Mouse (Mus musculus): Measurements from ENCODE around the gene Aurkb. TPM values are rescaled to one million over a fixed set of nuclear protein-coding genes. Genes with fewer than 3 reads are reported as not detected.

Aurkb gene
- total and polyA plus RNA-seq, 3 experiments = 120 to 170 (median 159) TPM

- Histone ChIP-seq H3K4me1 (ENCODE audit: control insufficient read depth in 1 of 2, insufficient read depth in 2 of 2, low read length in 2 of 2) (peaks cover 3 to 11% of the 10 kb centered on the region in 2 experiments; a peak in 3 of 4 replicates), H3K27ac (ENCODE audit: control insufficient read depth, low read depth, low read length) (no peak overlapping the region), H3K9me3 (replicated peaks; ENCODE audit: insufficient read depth, low read length) (no peaks in the 10 kb centered on the region), H3K9ac (ENCODE audit: control insufficient read depth, low read depth, low read length, poor library complexity, severe bottlenecking) (peak overlapping the region; percentile 23; the same call in 1 of the 2 replicates), H3K79me2 (ENCODE audit: control insufficient read depth, insufficient read depth, low read length, poor library complexity) (peaks cover 35% of the 10 kb centered on the region), H3K4me3 (ENCODE audit: control insufficient read depth in 1 of 2, insufficient read depth in 1 of 2, low read depth in 2 of 2, low read length in 2 of 2) (no peak overlapping the region), H3K27me3 (ENCODE audit: control insufficient read depth in 1 of 2, insufficient read depth in 2 of 2, low read length in 2 of 2) (no peaks in the 10 kb centered on the region), H3K36me3 (ENCODE audit: control insufficient read depth in 1 of 2, insufficient read depth in 2 of 2, low read length in 2 of 2) (peaks cover 17 to 19% of the 10 kb centered on the region in 2 experiments)
- no peak for TF ChIP-seq SMC3 (IDR thresholded peaks at IDR 0.05; ENCODE audit: low read depth, low read length)
- no peak for TF ChIP-seq RAD21 (IDR thresholded peaks at IDR 0.05; ENCODE audit: low read depth, low read length)
- TF ChIP-seq RCOR1 (IDR thresholded peaks at IDR 0.05; ENCODE audit: low read depth, low read length) = no peak
- TF ChIP-seq MAFK (IDR thresholded peaks at IDR 0.05; ENCODE audit: borderline replicate concordance, low read depth, low read length) = no peak
- no peak for TF ChIP-seq ZC3H11A (IDR thresholded peaks at IDR 0.05; ENCODE audit: low read depth, low read length)
- DNase-seq (ENCODE audit: low read depth, low spot score) = no peak
Observed at GRCm38 (mm10) chr11:69047592-69047991, 2.1 kb downstream of the Aurkb start.

- Histone ChIP-seq H3K4me3 (ENCODE audit: control insufficient read depth in 1 of 2, insufficient read depth in 1 of 2, low read depth in 2 of 2, low read length in 2 of 2) (no peak overlapping the region), H3K9ac (ENCODE audit: control insufficient read depth, low read depth, low read length, poor library complexity, severe bottlenecking) (no peak overlapping the region), H3K27me3 (ENCODE audit: control insufficient read depth in 1 of 2, insufficient read depth in 2 of 2, low read length in 2 of 2) (no peaks in the 10 kb centered on the region), H3K4me1 (ENCODE audit: control insufficient read depth in 1 of 2, insufficient read depth in 2 of 2, low read length in 2 of 2) (peaks cover 3 to 11% of the 10 kb centered on the region in 2 experiments; a peak in 3 of 4 replicates), H3K27ac (ENCODE audit: control insufficient read depth, low read depth, low read length) (no peak overlapping the region), H3K9me3 (replicated peaks; ENCODE audit: insufficient read depth, low read length) (no peaks in the 10 kb centered on the region), H3K36me3 (ENCODE audit: control insufficient read depth in 1 of 2, insufficient read depth in 2 of 2, low read length in 2 of 2) (peaks cover 17 to 19% of the 10 kb centered on the region in 2 experiments), H3K79me2 (ENCODE audit: control insufficient read depth, insufficient read depth, low read length, poor library complexity) (peaks cover 35% of the 10 kb centered on the region)
- TF ChIP-seq NRF1 (IDR thresholded peaks at IDR 0.05; ENCODE audit: insufficient read depth, low read depth, low read length, poor library complexity, severe bottlenecking) = no peak
- TF ChIP-seq TAL1 (IDR thresholded peaks at IDR 0.05; ENCODE audit: low read length) = no peak
- no peak for TF ChIP-seq TBP (IDR thresholded peaks at IDR 0.05; ENCODE audit: low read depth, low read length)
- TF ChIP-seq MAFK (IDR thresholded peaks at IDR 0.05; ENCODE audit: borderline replicate concordance, low read depth, low read length) = no peak
- TF ChIP-seq MAZ (IDR thresholded peaks at IDR 0.05; ENCODE audit: low read depth, low read length) = no peak
- TF ChIP-seq GABPA (IDR thresholded peaks at IDR 0.05; ENCODE audit: low read depth, low read length) = no peak
- TF ChIP-seq MXI1 (IDR thresholded peaks at IDR 0.05; ENCODE audit: low read depth, low read length) = no peak
- DNase-seq (ENCODE audit: low read depth, low spot score) = no peak
Observed at GRCm38 (mm10) chr11:69048151-69048550, 2.7 kb downstream of the Aurkb start.

DNA sequence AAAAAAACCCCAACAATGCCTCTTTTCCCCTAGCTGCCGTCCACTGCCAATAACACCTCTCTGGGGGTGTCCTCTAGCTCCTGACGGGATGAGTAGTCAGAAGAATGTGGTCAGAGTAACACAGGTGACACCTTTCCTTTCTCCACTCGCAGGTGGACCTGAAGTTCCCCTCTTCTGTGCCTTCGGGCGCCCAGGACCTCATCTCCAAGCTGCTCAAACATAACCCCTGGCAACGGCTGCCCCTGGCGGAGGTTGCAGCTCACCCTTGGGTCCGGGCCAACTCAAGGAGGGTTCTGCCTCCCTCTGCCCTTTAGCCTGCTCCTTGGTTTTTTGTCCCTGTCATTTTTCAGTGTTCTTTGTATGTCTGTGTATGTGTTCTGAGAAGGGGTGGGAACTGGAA, 5.3 kb downstream of the Aurkb start:
- Histone ChIP-seq H3K4me1 (ENCODE audit: control insufficient read depth in 1 of 2, insufficient read depth in 2 of 2, low read length in 2 of 2) (peaks cover 0 to 7% of the 10 kb centered on the region in 2 experiments; a peak in 1 of 4 replicates), H3K79me2 (ENCODE audit: control insufficient read depth, insufficient read depth, low read length, poor library complexity) (peaks cover 34% of the 10 kb centered on the region), H3K27ac (ENCODE audit: control insufficient read depth, low read depth, low read length) (no peak overlapping the region), H3K4me3 (ENCODE audit: control insufficient read depth in 1 of 2, insufficient read depth in 1 of 2, low read depth in 2 of 2, low read length in 2 of 2) (no peak overlapping the region), H3K9me3 (replicated peaks; ENCODE audit: insufficient read depth, low read length) (no peaks in the 10 kb centered on the region), H3K27me3 (ENCODE audit: control insufficient read depth in 1 of 2, insufficient read depth in 2 of 2, low read length in 2 of 2) (no peaks in the 10 kb centered on the region), H3K36me3 (ENCODE audit: control insufficient read depth in 1 of 2, insufficient read depth in 2 of 2, low read length in 2 of 2) (peaks cover 7 to 19% of the 10 kb centered on the region in 2 experiments; a peak in 3 of 4 replicates), H3K9ac (ENCODE audit: control insufficient read depth, low read depth, low read length, poor library complexity, severe bottlenecking) (no peak overlapping the region)
- DNase-seq (ENCODE audit: low read depth, low spot score) = no peak
- TF ChIP-seq MAZ (IDR thresholded peaks at IDR 0.05; ENCODE audit: low read depth, low read length) = no peak
- TF ChIP-seq MYB (IDR thresholded peaks at IDR 0.05; ENCODE audit: low read depth, low read length) = no peak
- TF ChIP-seq EP300 (IDR thresholded peaks at IDR 0.05; ENCODE audit: low read depth in 1 of 2, low read length in 2 of 2) = no peak
- no peak for TF ChIP-seq TCF12 (IDR thresholded peaks at IDR 0.05; ENCODE audit: low read depth, low read length)

All from MEL (cell line).